Mouse (Mus musculus): Measurements from ENCODE around the gene Shank1.

Gene Shank1

GRCm38 (mm10) chr7:44303346-44304340, 6.4 kb upstream of the Shank1 start:
- in situ Hi-C loops (cut with MboI; ENCODE audit: low sequenced_read_pairs): loop anchor here (5.0 kb wide), 1 partner anchor 39 kb away; no protein-coding TSS in a partner anchor

- in situ Hi-C loops (cut with MboI; ENCODE audit: low sequenced_read_pairs): loop anchor here (5.0 kb wide), 1 partner anchor 38 kb away; no protein-coding TSS in a partner anchor
These were observed 5.6 kb upstream of the Shank1 start for GRCm38 (mm10) chr7:44304463-44304774.

- in situ Hi-C loops (cut with MboI; ENCODE audit: low sequenced_read_pairs): loop anchor here (5.0 kb wide), 1 partner anchor 37 kb away; no protein-coding TSS in a partner anchor
These were observed 5.0 kb upstream of the Shank1 start for GRCm38 (mm10) chr7:44304775-44305641.

GRCm38 (mm10) chr7:44305686-44306085, 4.4 kb upstream of the Shank1 start:
- in situ Hi-C loops (cut with MboI; ENCODE audit: low sequenced_read_pairs): no loop called here

- in situ Hi-C loops (cut with MboI; ENCODE audit: low sequenced_read_pairs): no loop called here
These were observed 3.4 kb upstream of the Shank1 start, which contains the start of gene Clec11a for GRCm38 (mm10) chr7:44306516-44307240. Clec11a (minus strand) TSS chr7:44306902.

GRCm38 (mm10) chr7:44307261-44308020, 2.6 kb upstream of the Shank1 start:
- in situ Hi-C loops (cut with MboI; ENCODE audit: low sequenced_read_pairs): no loop called here

GRCm38 (mm10) chr7:44310285-44310877, 328 bp downstream of the Shank1 start:
- in situ Hi-C loops (cut with MboI; ENCODE audit: low sequenced_read_pairs): loop anchor here (10.0 kb wide), 1 partner anchor 46 kb away; the partner anchor contains the start of gene Gm15517

- in situ Hi-C loops (cut with MboI; ENCODE audit: low sequenced_read_pairs): loop anchor here (10.0 kb wide), 1 partner anchor 46 kb away; the partner anchor contains the start of gene Gm15517
These were observed 1.0 kb downstream of the Shank1 start for GRCm38 (mm10) chr7:44310878-44311712.

- in situ Hi-C loops (cut with MboI; ENCODE audit: low sequenced_read_pairs): loop anchor here (10.0 kb wide), 1 partner anchor 47 kb away; the partner anchor contains the start of gene Gm15517
These were observed 1.8 kb downstream of the Shank1 start for GRCm38 (mm10) chr7:44311713-44312304.

- in situ Hi-C loops (cut with MboI; ENCODE audit: low sequenced_read_pairs): loop anchor here (10.0 kb wide), 1 partner anchor 48 kb away; the partner anchor contains the start of gene Gm15517
These were observed 2.4 kb downstream of the Shank1 start for GRCm38 (mm10) chr7:44312484-44312883.

GRCm38 (mm10) chr7:44317913-44318312, 7.9 kb downstream of the Shank1 start:
- in situ Hi-C loops (cut with MboI; ENCODE audit: low sequenced_read_pairs): loop anchor here (10.0 kb wide), 1 partner anchor 53 kb away; the partner anchor contains the start of gene Gm15517

- in situ Hi-C loops (cut with MboI; ENCODE audit: low sequenced_read_pairs): no loop called here
These were observed 10.8 kb downstream of the Shank1 start for GRCm38 (mm10) chr7:44320886-44321285.

GRCm38 (mm10) chr7:44322290-44322689, 12.2 kb downstream of the Shank1 start:
- in situ Hi-C loops (cut with MboI; ENCODE audit: low sequenced_read_pairs): no loop called here

- in situ Hi-C loops (cut with MboI; ENCODE audit: low sequenced_read_pairs): no loop called here
These were observed 16.6 kb downstream of the Shank1 start for GRCm38 (mm10) chr7:44326614-44327013.

GRCm38 (mm10) chr7:44332336-44332735, 22.3 kb downstream of the Shank1 start:
- in situ Hi-C loops (cut with MboI; ENCODE audit: low sequenced_read_pairs): no loop called here

GRCm38 (mm10) chr7:44334139-44334538, 24.1 kb downstream of the Shank1 start:
- in situ Hi-C loops (cut with MboI; ENCODE audit: low sequenced_read_pairs): no loop called here

GRCm38 (mm10) chr7:44335031-44335878, 25.2 kb downstream of the Shank1 start:
- in situ Hi-C loops (cut with MboI; ENCODE audit: low sequenced_read_pairs): no loop called here

All from CH12F3 (cell line).